Mouse (Mus musculus): ENCODE results near the gene Ltbp4.

The Ltbp4 gene

DNA sequence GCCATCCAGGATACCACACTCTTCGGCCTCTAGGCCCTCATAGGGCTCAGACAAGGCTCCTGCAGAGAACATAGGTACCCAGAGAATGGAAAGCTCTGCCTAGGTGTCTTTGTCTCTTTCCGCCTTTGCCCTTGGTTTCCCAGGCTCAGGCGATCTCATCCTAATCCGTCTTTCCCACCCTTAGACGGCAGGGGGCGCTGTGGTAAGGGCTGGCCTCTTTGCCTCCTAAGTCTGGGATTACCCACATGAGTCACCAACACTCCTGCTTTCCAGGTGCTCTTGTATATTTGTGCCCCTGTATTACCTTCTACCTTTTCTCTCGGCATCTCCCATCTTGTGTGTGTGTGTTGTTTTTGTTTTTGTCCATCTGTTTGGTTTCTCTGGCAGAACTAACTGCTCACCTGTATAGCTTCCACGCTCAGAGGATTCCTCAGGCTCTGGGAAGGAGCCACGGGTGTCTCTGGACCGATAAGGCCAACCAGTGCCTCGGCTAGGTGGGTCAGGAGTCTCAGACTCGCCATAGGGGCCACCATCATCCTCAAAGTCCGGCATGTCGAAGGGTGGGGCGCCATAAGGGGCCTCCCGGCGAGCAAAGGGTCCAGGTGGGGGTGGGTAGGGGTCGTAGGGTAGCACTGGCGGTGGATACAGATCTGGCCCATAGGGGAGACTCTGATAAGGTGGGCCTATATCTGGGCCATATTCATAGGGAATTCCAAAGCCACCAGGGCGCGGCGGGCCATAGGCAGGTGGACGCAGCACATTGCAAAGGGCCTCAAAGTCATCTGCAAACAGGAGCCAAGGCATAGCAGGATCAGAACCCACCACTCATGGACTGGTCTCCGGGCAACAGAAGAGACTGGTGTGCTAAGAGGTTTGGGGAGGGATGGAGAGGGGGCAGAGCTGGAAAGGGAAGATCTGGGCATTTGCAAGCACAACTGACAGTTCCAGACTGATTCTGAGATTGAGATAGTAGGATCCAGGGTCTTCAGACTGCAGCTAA, 31.0 kb downstream of the Ltbp4 start:
- in situ Hi-C loops (cut with MboI, MseI) = no loop called here

DNA sequence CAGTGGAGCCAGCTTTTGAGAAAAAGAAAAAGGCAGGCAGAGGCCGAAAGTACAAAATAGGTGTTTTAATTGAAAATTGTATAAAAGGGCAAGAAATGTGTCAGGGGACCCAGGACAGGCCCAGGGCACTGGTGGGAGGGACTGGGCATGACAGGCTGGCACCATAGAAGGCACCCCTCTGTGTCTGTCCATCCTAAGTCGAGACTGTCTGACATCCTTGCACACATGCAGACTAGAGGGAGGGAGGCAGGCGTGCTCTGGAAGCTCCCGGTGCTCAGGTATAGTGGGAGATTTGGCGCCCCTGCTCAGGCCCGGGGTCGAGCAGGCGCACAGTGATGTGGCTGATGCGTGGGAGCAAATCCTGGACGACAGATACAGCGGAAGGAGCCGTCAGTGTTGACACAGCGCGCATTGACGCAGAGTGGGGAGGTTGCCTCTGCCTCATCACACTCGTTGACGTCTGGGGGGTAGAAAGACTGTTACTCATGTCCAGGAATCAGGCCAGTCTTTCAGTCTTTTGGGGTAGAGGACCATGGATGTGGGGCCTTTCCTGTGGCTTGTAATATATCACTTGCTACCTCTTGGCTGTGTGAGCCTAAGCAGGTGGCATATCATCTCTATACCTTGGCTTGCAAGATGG, 32.3 kb downstream of the Ltbp4 start:
- in situ Hi-C loops (cut with MboI, MseI) = no loop called here

DNA sequence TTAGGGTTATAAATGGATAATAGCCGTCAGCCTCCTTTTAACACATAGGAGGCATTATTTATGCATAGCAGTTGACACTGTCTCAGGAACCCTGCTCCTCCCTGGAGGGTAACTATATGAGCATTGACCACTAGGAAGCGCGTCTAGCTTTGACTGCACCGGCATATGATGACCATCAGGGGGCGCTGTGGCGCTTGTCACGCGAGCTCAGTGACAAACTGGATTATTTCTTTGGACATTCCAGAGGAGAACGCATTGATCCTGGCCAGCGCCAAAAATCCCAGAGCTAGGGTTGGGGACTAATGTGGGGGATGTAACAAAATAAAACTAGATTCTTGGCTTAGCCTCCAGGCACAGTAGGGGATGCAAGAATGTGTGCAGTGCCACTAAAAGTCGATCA, 35.3 kb downstream of the Ltbp4 start:
- in situ Hi-C loops (cut with MboI, MseI) = no loop called here

DNA sequence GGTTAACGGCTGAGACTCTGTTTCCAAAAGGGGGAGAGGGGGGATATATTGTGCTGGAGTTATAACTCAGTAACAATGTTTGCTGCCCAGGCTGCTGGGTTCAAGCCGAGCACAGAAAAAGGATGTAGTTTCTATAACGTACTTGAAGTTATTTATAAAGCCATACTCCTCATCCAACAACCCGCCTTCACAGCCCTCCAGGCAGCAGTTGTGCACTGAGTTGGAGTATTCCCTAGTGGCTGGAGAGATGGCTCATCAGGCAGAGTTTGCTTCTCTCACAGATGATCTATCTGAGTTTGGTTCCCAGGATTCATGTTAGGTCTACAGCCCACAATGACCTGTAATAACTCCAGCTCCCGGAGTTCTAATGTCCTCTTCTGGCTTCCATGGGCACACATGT, 36.7 kb downstream of the Ltbp4 start:
- in situ Hi-C loops (cut with MboI, MseI) = no loop called here

DNA sequence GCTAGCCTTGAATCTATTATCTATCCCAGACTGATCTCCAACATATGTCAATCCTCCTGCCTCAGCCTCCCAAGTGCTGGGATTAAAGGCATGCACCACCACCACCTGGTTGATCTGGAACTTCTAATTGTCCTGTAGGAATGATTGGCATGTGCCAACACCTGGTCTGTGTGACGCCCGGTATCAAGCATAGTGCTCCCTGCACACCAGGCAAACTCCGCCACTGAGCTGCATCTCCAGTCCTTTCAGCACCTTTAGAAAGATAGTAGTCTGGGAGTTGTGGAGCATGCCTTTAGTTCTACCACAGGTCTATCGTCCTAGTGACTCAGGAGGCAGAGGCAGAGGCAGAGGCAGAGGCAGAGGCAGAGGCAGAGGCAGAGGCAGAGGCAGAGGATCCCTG, 37.1 kb downstream of the Ltbp4 start:
- in situ Hi-C loops (cut with MboI, MseI) = no loop called here

DNA sequence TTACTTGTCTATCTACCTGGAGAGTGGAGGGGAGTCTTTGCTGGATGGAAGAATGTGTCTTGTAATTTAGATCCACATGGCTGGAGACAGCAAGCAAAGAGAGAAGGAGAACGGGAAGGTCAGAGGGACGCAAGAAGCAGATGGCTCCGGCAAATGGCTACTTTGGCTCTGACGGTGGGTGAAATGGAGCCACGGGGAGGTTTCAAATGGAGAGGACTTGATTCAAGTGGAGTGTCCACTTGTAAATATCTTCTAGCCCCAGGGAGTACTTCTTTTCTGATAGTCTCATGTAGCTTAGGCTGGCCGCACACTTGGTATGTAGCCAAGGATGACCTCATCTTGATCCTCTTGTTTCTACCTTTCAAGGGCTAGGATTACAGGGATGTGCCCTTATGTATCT, 38.7 kb downstream of the Ltbp4 start:
- in situ Hi-C loops (cut with MboI, MseI) = loop anchor here (25.0 kb wide), 2 partner anchors 337 to 512 kb away; no protein-coding TSS in a partner anchor

- in situ Hi-C loops (cut with MboI, MseI) = loop anchor here (25.0 kb wide), 2 partner anchors 336 to 511 kb away; no protein-coding TSS in a partner anchor
These were observed 39.4 kb downstream of the Ltbp4 start for GRCm38 (mm10) chr7:27298033-27298610.

- in situ Hi-C loops (cut with MboI, MseI) = loop anchor here (25.0 kb wide), 2 partner anchors 334 to 509 kb away; no protein-coding TSS in a partner anchor
These were observed 41.0 kb downstream of the Ltbp4 start for GRCm38 (mm10) chr7:27296518-27296917.

GRCm38 (mm10) chr7:27295956-27296355, 41.5 kb downstream of the Ltbp4 start:
- in situ Hi-C loops (cut with MboI, MseI) = loop anchor here (25.0 kb wide), 2 partner anchors 334 to 509 kb away; no protein-coding TSS in a partner anchor

DNA sequence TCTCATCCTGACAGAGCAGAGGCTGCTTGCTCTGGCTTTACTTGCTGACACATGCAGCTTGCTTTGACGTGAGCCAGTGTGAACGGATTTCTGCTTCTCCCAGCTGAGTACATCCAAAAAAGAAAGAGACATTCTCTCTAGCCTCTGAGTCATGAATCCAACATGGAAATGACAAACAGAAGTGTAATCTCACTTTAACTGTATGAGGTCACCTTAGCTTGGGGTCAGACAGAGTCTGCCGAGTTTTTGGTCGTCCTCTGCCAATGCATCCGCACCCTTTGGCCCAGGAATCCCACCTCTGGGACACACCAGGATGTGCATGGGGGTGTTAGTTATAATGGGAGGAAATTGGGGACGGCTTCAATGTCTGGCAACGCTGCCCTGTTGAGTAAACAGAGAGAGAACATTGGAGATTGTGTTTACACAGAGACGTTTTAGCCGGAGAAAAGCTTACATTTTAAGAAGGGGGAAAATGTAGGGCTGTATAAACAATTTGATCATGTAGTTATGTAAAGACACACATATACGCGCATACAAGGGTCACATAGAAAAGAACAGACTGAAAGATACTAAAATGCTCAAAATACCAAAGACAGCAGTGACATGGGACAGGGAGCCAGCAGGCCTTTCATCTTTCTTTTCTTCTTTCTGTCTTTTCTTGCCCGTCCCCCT, 45.6 kb downstream of the Ltbp4 start:
- in situ Hi-C loops (cut with MboI, MseI) = loop anchor here (25.0 kb wide), 2 partner anchors 330 to 505 kb away; no protein-coding TSS in a partner anchor

GRCm38 (mm10) chr7:27290555-27290954, 46.9 kb downstream of the Ltbp4 start:
- in situ Hi-C loops (cut with MboI, MseI) = loop anchor here (25.0 kb wide), 2 partner anchors 328 to 503 kb away; no protein-coding TSS in a partner anchor

DNA sequence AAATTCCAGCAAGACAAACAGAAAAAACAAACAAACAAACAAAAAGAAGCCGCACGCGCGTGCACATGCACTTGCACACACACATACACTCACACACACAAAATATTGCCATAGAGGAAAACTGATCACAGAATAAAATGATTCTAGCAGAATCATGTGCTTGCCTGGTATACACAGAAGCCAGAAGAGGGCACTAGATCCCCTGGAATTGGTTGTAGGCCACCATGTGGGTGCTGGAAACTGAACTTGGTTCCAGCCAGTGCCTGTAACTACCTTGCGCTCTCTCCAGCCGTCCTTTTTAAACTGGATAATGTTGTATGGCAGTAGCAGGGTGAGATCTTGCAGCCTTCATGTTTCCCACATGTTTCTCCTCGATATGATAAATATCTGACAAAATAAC, 48.8 kb downstream of the Ltbp4 start:
- in situ Hi-C loops (cut with MboI, MseI) = loop anchor here (25.0 kb wide), 2 partner anchors 326 to 501 kb away; no protein-coding TSS in a partner anchor

DNA sequence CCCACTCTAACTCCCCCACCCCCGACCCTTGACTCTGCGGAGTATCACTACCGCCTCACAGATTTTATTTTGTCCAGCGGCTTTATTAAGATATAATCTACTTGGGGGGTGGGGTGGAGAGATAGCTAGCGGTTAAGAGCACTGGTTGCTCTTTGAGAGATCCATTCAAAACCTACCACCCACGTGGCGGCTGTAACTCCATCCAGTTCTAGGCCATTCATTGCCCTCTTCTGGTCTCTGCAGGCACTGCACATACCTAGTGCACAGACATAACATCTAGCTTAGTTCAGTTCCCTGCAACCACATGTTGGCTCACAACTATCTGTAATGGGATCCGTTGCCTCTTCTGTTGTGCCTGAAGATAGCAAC, 51.8 kb downstream of the Ltbp4 start:
- in situ Hi-C loops (cut with MboI, MseI) = loop anchor here (25.0 kb wide), 2 partner anchors 323 to 498 kb away; no protein-coding TSS in a partner anchor

DNA sequence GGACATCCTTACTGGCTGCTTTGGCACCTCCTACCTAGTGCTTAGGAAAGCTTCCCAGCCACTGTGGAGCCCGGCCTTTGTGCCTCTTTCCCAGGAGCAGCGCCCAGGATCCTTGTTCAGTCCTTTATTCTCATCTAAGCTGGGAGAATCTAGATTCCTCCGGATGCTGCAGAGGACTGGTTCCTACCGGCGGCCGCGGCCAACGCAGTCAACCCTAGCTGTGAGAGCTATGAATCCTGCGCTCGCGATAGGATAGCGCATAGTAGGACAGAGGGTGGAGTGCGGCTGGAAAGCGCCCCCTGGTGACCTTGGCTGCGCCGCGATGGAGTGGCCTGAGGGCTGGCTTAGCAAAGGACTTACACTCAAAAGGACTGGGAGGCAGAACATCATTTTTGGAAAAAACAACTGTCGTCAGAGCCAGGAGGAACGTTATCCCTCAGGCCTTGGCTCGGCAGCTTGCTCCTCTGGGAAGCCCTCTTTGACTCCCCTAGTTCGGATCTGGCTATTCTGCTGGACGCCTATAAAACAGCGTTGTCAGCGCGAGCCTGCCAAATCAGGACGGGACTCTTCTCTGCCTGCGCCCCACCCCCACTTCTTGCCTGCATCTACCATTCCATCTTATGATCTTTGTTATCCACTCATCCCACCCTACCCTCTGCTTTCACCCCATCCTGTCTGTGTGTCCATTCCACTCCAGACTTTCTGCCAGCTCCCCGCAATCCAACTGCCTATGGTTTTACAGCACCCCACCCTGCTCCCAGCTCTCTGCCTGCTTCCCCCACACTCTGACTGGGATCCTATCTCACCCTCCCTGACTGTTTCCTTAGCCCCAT, 52.4 kb downstream of the Ltbp4 start:
- in situ Hi-C loops (cut with MboI, MseI) = loop anchor here (25.0 kb wide), 2 partner anchors 323 to 498 kb away; no protein-coding TSS in a partner anchor

GRCm38 (mm10) chr7:27282225-27282624, 55.3 kb downstream of the Ltbp4 start:
- in situ Hi-C loops (cut with MboI, MseI) = loop anchor here (25.0 kb wide), 2 partner anchors 320 to 495 kb away; no protein-coding TSS in a partner anchor

DNA sequence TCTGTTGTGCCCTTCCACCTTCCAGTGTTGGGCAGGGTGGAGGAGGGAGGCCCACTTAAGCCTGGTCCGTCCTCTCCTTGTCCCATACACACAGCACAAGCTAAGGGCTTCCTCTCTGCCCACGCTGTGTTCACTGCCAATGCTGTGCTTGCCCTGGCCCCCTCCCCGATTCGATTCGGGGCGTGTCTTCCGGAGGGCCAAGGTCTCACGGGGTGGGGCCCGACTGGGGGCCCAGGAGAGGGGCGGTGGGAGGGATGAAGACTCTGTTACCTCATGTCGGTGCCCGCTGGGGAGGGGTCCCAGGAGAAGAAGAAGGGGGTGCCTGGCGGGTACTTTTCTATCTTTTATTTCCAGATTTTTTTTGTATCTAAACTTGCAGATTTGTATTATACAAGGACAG, 55.8 kb downstream of the Ltbp4 start:
- in situ Hi-C loops (cut with MboI, MseI) = loop anchor here (25.0 kb wide), 2 partner anchors 319 to 494 kb away; no protein-coding TSS in a partner anchor

DNA sequence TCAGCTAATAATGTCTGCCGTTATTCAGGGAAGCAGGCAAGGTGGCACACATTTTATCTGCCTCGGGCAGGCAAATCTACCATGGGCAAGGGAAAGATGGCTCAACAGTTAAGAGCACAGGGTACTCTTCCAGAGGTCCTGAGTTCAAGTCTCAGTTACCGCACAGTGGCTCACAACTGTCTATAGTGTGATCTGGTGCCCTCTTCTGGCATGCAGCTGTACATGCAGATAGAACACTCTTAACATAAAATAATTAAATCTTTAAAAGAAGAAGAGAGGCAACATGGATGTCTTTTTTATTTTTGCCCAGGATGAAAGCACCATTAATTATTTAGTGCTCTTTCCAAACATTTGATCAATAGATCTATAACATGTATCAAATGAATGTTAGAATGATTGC, 60.3 kb downstream of the Ltbp4 start:
- in situ Hi-C loops (cut with MboI, MseI) = loop anchor here (25.0 kb wide), 2 partner anchors 315 to 490 kb away; no protein-coding TSS in a partner anchor

- in situ Hi-C loops (cut with MboI, MseI) = loop anchor here (25.0 kb wide), 2 partner anchors 314 to 489 kb away; no protein-coding TSS in a partner anchor
These were observed 61.5 kb downstream of the Ltbp4 start for GRCm38 (mm10) chr7:27276021-27276420.

DNA sequence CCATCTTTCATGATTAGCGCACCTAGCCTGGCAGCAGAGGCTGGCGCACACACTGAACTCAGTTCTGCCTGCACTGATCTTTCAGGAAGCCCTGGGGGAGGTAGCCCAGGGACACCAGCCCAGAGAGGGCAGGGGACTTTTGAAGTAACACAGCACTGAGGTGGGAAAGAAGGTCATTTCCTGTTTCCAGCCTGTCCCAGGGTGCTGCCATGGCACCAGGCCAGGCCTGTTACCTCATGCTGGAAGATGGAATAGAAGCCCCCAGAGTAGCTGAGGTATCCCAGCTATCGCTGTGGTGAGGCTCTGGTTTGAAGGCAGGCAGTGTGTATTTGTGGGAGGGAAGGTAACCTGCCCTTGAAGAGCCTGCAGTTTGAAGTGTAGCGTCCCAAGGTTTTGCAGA, 62.6 kb downstream of the Ltbp4 start:
- in situ Hi-C loops (cut with MboI, MseI) = loop anchor here (25.0 kb wide), 2 partner anchors 313 to 488 kb away; no protein-coding TSS in a partner anchor

Data from T-helper 17 cell (primary cell).